In genomic region chr8:61476160-61476559, GRCm38 (mm10) we compare ENCODE assay signal across 26 mouse cellular contexts. TPM values are rescaled to one million over a fixed set of nuclear protein-coding genes. Genes with fewer than 3 reads are reported as not detected.
A peak's percentile ranks its signal among the peaks of the same experiment; 100 is the strongest.
DNase-seq lines count a peak whose midpoint lies in the region; ATAC-seq and TF ChIP-seq lines count a peak whose summit lies in the region.
"Had no signal": no experiment of that assay in that cellular context is flagged by ENCODE, and none has a peak within 500 bp of the region (broad histone marks: within the 10 kb centered on the region; RNA-seq: fewer than 3 reads in every experiment).

No protein-coding gene starts in this region.

- POLR2A ChIA-PET in Patski (lab: Charles Lee) = no interaction called here

- no peak for TF ChIP-seq CTCF in kidney, adult 2 months (conservative IDR thresholded peaks at IDR 0.05; ENCODE audit: insufficient read depth, insufficient read length, low read depth, low read length)
- TF ChIP-seq CTCF in Patski (IDR thresholded peaks at IDR 0.05) = no peak
- no peak for TF ChIP-seq CTCF in midbrain, postnatal 0 days (IDR thresholded peaks at IDR 0.05)

- H3K4me3 ChIP-seq in kidney, adult 2 months (ENCODE audit: insufficient read depth, low read depth, low read length) = no peak overlapping the region
- no peak overlapping the region for H3K4me3 ChIP-seq in kidney, embryonic 16.5 days (ENCODE audit: low read length)
- no peak overlapping the region for H3K4me3 ChIP-seq in midbrain, postnatal 0 days (ENCODE audit: low read depth, low read length)
- H3K4me3 ChIP-seq: forebrain, embryonic 10.5 days; forebrain, embryonic 13.5 days; heart, embryonic 12.5 days; heart, embryonic 15.5 days; hindbrain, embryonic 10.5 days; hindbrain, embryonic 13.5 days had no signal

- peaks cover 10% of the 10 kb centered on the region; the same call in 1 of the 2 replicates for H3K4me1 ChIP-seq in kidney, adult 2 months (ENCODE audit: control insufficient read depth, insufficient read depth, low read length)
- H3K4me1 ChIP-seq in kidney, embryonic 16.5 days (ENCODE audit: insufficient read depth, low read length) = peaks cover 21% of the 10 kb centered on the region; the same call in 1 of the 2 replicates
- H3K4me1 ChIP-seq in midbrain, postnatal 0 days (ENCODE audit: insufficient read depth, low read length) = no peaks in the 10 kb centered on the region
- H3K4me1 ChIP-seq: forebrain, embryonic 13.5 days; heart, embryonic 12.5 days; heart, embryonic 15.5 days; hindbrain, embryonic 13.5 days had no signal

- DNase-seq in kidney, adult 2 months = no peak
- no peak for DNase-seq in kidney, postnatal 36 days
- no peak for DNase-seq in kidney, postnatal 25 days
- peak; percentile 71 for DNase-seq in A20 (ENCODE audit: low read depth, low spot score)
- DNase-seq in Patski (ENCODE audit: low read depth, low spot score) = no peak
- no peak for DNase-seq in midbrain, postnatal 0 days (ENCODE audit: low spot score)
- DNase-seq: adrenal gland, postnatal 10 days; adrenal gland, postnatal 36 days; cerebellum, adult 18-20 months; cerebellum, adult 9-10 months; cerebellum, postnatal 14 days; gastrocnemius, postnatal 10 days; gastrocnemius, postnatal 36 days; heart, postnatal 10 days; heart, postnatal 36 days had no signal

- peak overlapping the region; percentile 12; the same call in 1 of the 2 replicates for H3K27ac ChIP-seq in kidney, adult 2 months (ENCODE audit: insufficient read depth, low read depth, low read length)
- H3K27ac ChIP-seq in kidney, embryonic 16.5 days (ENCODE audit: low read length) = peak overlapping the region; percentile 14
- H3K27ac ChIP-seq in midbrain, postnatal 0 days (ENCODE audit: low read depth, low read length) = no peak overlapping the region
- H3K27ac ChIP-seq: forebrain, embryonic 13.5 days; heart, embryonic 15.5 days; hindbrain, embryonic 10.5 days; hindbrain, embryonic 13.5 days had no signal

- no peak overlapping the region for H3K4me2 ChIP-seq in kidney, embryonic 16.5 days (replicated peaks; ENCODE audit: low read depth, low read length)
- H3K4me2 ChIP-seq in midbrain, postnatal 0 days (ENCODE audit: low read depth, low read length, poor library complexity, severe bottlenecking) = no peak overlapping the region
- H3K4me2 ChIP-seq: forebrain, embryonic 13.5 days; heart, embryonic 12.5 days; heart, embryonic 15.5 days; hindbrain, embryonic 13.5 days had no signal

- no peaks in the 10 kb centered on the region for H3K36me3 ChIP-seq in kidney, adult 2 months (ENCODE audit: control insufficient read depth, insufficient read depth, low read length)
- no peaks in the 10 kb centered on the region for H3K36me3 ChIP-seq in kidney, embryonic 16.5 days (ENCODE audit: insufficient read depth, low read length)
- no peaks in the 10 kb centered on the region for H3K36me3 ChIP-seq in midbrain, postnatal 0 days (ENCODE audit: insufficient read depth, low read length)
- H3K36me3 ChIP-seq: forebrain, embryonic 10.5 days; heart, embryonic 12.5 days; heart, embryonic 15.5 days; hindbrain, embryonic 10.5 days; hindbrain, embryonic 13.5 days had no signal

- in situ Hi-C loops in Patski (cut with MboI; ENCODE audit: low pct_unique_long_range_greater_than_20kb) = no loop called here

- no peak for TF ChIP-seq POLR2A in kidney, adult 2 months (IDR thresholded peaks at IDR 0.05; ENCODE audit: low read depth, low read length)

- no peak overlapping the region for H3K9ac ChIP-seq in kidney, embryonic 16.5 days (replicated peaks; ENCODE audit: low read length)
- H3K9ac ChIP-seq in midbrain, postnatal 0 days (replicated peaks; ENCODE audit: low read length, poor library complexity, severe bottlenecking) = no peak overlapping the region
- H3K9ac ChIP-seq: forebrain, embryonic 13.5 days; heart, embryonic 12.5 days; heart, embryonic 15.5 days; hindbrain, embryonic 13.5 days had no signal

- ATAC-seq in kidney, embryonic 16.5 days (ENCODE audit: low FRiP score, low TSS enrichment) = peak; percentile 79
- ATAC-seq in Patski = peak; percentile 22
- no peak for ATAC-seq in megakaryocyte, adult 5-6 weeks (ENCODE audit: poor library complexity, severe bottlenecking)
- ATAC-seq in midbrain, postnatal 0 days (ENCODE audit: low FRiP score) = no peak
- ATAC-seq: CD4-positive, CD25-positive, alpha-beta regulatory T cell, adult 4 months; forebrain, embryonic 13.5 days; forebrain, embryonic 16.5 days; hindbrain, embryonic 16.5 days had no signal

- WGBS in kidney, adult 2 months = 67% methylated on average over 9 of the region's 9 CpGs
- whole genome bisulfite sequencing in kidney, embryonic 16.5 days = 50% methylated on average over 9 of the region's 9 CpGs
- 85% methylated on average over 9 of the region's 9 CpGs for WGBS in midbrain, postnatal 0 days

- no peaks in the 10 kb centered on the region for H3K9me3 ChIP-seq in kidney, embryonic 16.5 days (ENCODE audit: low read length)
- H3K9me3 ChIP-seq in midbrain, postnatal 0 days (ENCODE audit: low read length) = no peaks in the 10 kb centered on the region
- H3K9me3 ChIP-seq: forebrain, embryonic 10.5 days; forebrain, embryonic 13.5 days; heart, embryonic 12.5 days; heart, embryonic 15.5 days; hindbrain, embryonic 10.5 days; hindbrain, embryonic 13.5 days had no signal

- CTCF ChIA-PET in Patski (lab: Charles Lee) = interaction anchor here (0.6 to 1.4 kb wide), 2 partner anchors 13 to 16 kb away, joined by 3 to 5 read pairs; no protein-coding TSS in a partner anchor

- H3K27me3 ChIP-seq in kidney, adult 2 months (replicated peaks; ENCODE audit: control insufficient read depth, insufficient read depth, low read length) = no peaks in the 10 kb centered on the region
- H3K27me3 ChIP-seq in kidney, embryonic 16.5 days (ENCODE audit: insufficient read depth, low read length) = no peaks in the 10 kb centered on the region
- H3K27me3 ChIP-seq in Patski = no peaks in the 10 kb centered on the region
- no peaks in the 10 kb centered on the region for H3K27me3 ChIP-seq in midbrain, postnatal 0 days (ENCODE audit: insufficient read depth, low read length)
- H3K27me3 ChIP-seq: forebrain, embryonic 13.5 days; heart, embryonic 12.5 days; heart, embryonic 15.5 days; hindbrain, embryonic 13.5 days had no signal

RNA-seq across cellular contexts. Expression of gene Cbr4, which starts 11.4 kb away (rescaled TPM):
- 13.3 and 18.1 TPM in 2 replicates for polyA plus RNA-seq in kidney, adult 2 months (2012; rRNA removed)
- 32.5 and 34.1 TPM in 2 replicates for polyA plus RNA-seq in kidney, embryonic 16.5 days (2015; fragmentation: Nextera tagmentation; extraction: Ambion mirVana)
- 31.4 TPM for polyA plus RNA-seq in Patski (2021)
- 11.5 and 15.1 TPM in 2 replicates for total RNA-seq in megakaryocyte, adult 5-6 weeks (2015)
- total RNA-seq in megakaryocyte, adult 5-6 weeks (2017) = 22.4 and 23.9 TPM in 2 replicates
- 8.8 TPM in 2 replicates for total RNA-seq in midbrain, postnatal 0 days (2014; rRNA removed)
- polyA plus RNA-seq in midbrain, postnatal 0 days (2015; fragmentation: Nextera tagmentation; extraction: Ambion mirVana) = 19.2 and 20.2 TPM in 2 replicates

Comparison
In these comparisons a context has a peak if more than half of its experiments do, and no peak if none do; other contexts are left out.
1. ATAC-seq: peak in kidney, embryonic 16.5 days (single experiment) and Patski (single experiment); none in megakaryocyte, adult 5-6 weeks (single experiment) and midbrain, postnatal 0 days (single experiment).